Comparison of ENCODE assay signal across 25 mouse cellular contexts in genomic region chr6:136303514-136303913, GRCm38 (mm10). TPM values are rescaled to one million over a fixed set of nuclear protein-coding genes. Genes with fewer than 3 reads are reported as not detected.
"Had no signal": no experiment of that assay in that cellular context is flagged by ENCODE, and none has a peak within 500 bp of the region (broad histone marks: within the 10 kb centered on the region; RNA-seq: fewer than 3 reads in every experiment).

No protein-coding gene starts in this region.

- H3K4me3 ChIP-seq: limb, embryonic 12.5 days; midbrain, embryonic 15.5 days; neural tube, embryonic 12.5 days; stomach, embryonic 15.5 days had no signal

- DNase-seq: kidney, adult 11 months; kidney, adult 9 months; kidney, postnatal 36 days; lung, embryonic 14.5 days; retina, postnatal 1 day; right cerebral cortex, postnatal 4 days; spleen, adult 18-20 months; thymus, adult 2 months; thymus, postnatal 25 days had no signal

- H3K4me1 ChIP-seq: limb, embryonic 12.5 days; neural tube, embryonic 12.5 days; stomach, embryonic 15.5 days had no signal

- H3K27ac ChIP-seq: kidney, postnatal 0 days; limb, embryonic 12.5 days; liver, embryonic 14.5 days; midbrain, embryonic 15.5 days; neural tube, embryonic 12.5 days; stomach, embryonic 15.5 days had no signal

RNA-seq across cellular contexts. Expression of gene Gm8994, which starts 23.8 kb away (rescaled TPM):
- total RNA-seq: layer of hippocampus, adult 18-20 months; layer of hippocampus, postnatal 14 days; left cerebral cortex, adult 8-10 months; left cerebral cortex, postnatal 36 days; liver, adult 2 months; megakaryocyte progenitor cell, adult 5-6 weeks; monocyte, adult 5-6 weeks; neutrophil, adult 5-6 weeks had no signal
- polyA plus RNA-seq: kidney, postnatal 0 days; limb, embryonic 12.5 days; liver, adult 2 months; lung, embryonic 14.5 days; midbrain, embryonic 11.5 days; midbrain, embryonic 15.5 days; neural tube, embryonic 12.5 days; testis, adult 2 months had no signal
